9 mouse cellular contexts compared by ENCODE assay signal in the genomic region with DNA sequence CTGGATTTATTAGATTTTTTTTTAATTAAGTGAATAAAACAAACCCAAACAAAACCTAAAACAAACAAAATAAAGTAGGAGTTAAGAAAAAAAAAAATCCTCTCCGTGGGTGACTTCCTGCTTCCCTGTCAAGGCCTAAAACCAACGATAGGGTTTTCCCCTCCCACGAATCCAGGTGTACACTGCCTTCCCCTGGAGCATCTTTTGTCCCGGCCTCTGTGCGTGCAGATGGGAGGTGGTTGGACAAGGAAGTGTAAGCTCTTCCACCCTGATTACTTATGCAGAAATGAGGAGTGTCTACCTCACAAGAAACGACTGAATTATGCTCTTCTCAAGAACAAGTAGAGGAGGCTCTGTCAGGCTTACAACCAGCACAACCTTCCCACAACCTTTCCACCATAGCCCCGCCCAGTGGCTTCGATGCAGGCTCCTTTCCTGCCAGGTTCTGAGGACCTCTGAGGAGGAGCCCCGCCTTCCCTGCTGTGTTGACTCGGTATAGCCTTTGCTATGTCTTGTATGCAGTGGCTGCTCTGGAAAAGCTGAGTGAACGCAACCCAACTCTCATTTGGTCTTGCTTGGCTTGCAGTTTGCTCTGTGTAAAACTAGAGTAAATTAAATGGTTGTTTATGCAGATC. TPM values are rescaled to one million over a fixed set of nuclear protein-coding genes. Genes with fewer than 3 reads are reported as not detected.
DNase-seq lines count a peak whose midpoint lies in the region; ATAC-seq and TF ChIP-seq lines count a peak whose summit lies in the region.
"Had no signal": no experiment of that assay in that cellular context is flagged by ENCODE, and none has a peak within 500 bp of the region (broad histone marks: within the 10 kb centered on the region; RNA-seq: fewer than 3 reads in every experiment).

No protein-coding gene starts in this region.

- H3K9ac ChIP-seq in forebrain, embryonic 11.5 days (ENCODE audit: low read length), result no peak overlapping the region
- H3K9ac ChIP-seq in forebrain, embryonic 15.5 days (replicated peaks), result no peak overlapping the region
- H3K9ac ChIP-seq in midbrain, postnatal 0 days (replicated peaks; ENCODE audit: low read length, poor library complexity, severe bottlenecking), result no peak overlapping the region

- H3K4me2 ChIP-seq in forebrain, embryonic 11.5 days (ENCODE audit: low read depth, low read length, severe bottlenecking), result no peak overlapping the region; the same call in 1 of the 2 replicates
- peak overlapping the region; percentile 23; the same call in 1 of the 2 replicates for H3K4me2 ChIP-seq in forebrain, embryonic 15.5 days (replicated peaks)
- peak overlapping the region; percentile 44 for H3K4me2 ChIP-seq in midbrain, postnatal 0 days (ENCODE audit: low read depth, low read length, poor library complexity, severe bottlenecking)

- TF ChIP-seq CTCF in midbrain, postnatal 0 days (IDR thresholded peaks at IDR 0.05), result no peak

- no peak overlapping the region for H3K27ac ChIP-seq in forebrain, embryonic 10.5 days
- H3K27ac ChIP-seq in forebrain, embryonic 11.5 days (ENCODE audit: low read depth, low read length), result no peak overlapping the region
- H3K27ac ChIP-seq in forebrain, embryonic 15.5 days (replicated peaks), result peak overlapping the region; percentile 44; the same call in 1 of the 2 replicates
- H3K27ac ChIP-seq in limb, embryonic 10.5 days, result no peak overlapping the region; the same call in 1 of the 2 replicates
- peak overlapping the region; percentile 65 for H3K27ac ChIP-seq in midbrain, postnatal 0 days (ENCODE audit: low read depth, low read length)

- ATAC-seq in forebrain, embryonic 11.5 days (replicated peaks; ENCODE audit: low FRiP score), result no peak
- ATAC-seq in CD4-positive, CD25-positive, alpha-beta regulatory T cell, adult 4 months, result peak; percentile 66
- no peak for ATAC-seq in forebrain, embryonic 15.5 days (replicated peaks)
- no peak for ATAC-seq in midbrain, postnatal 0 days (ENCODE audit: low FRiP score)

- H3K4me3 ChIP-seq in forebrain, embryonic 10.5 days, result peak overlapping the region; percentile 36
- no peak overlapping the region for H3K4me3 ChIP-seq in forebrain, embryonic 11.5 days (ENCODE audit: low read depth, low read length)
- H3K4me3 ChIP-seq in forebrain, embryonic 15.5 days, result no peak overlapping the region
- H3K4me3 ChIP-seq in limb, embryonic 10.5 days, result peak overlapping the region; percentile 43
- no peak overlapping the region for H3K4me3 ChIP-seq in midbrain, postnatal 0 days (ENCODE audit: low read depth, low read length)

- no peaks in the 10 kb centered on the region for H3K9me3 ChIP-seq in forebrain, embryonic 10.5 days
- H3K9me3 ChIP-seq in forebrain, embryonic 11.5 days (ENCODE audit: control insufficient read depth, low read length), result no peaks in the 10 kb centered on the region
- no peaks in the 10 kb centered on the region for H3K9me3 ChIP-seq in forebrain, embryonic 15.5 days
- H3K9me3 ChIP-seq in limb, embryonic 10.5 days (replicated peaks), result no peaks in the 10 kb centered on the region
- H3K9me3 ChIP-seq in midbrain, postnatal 0 days (ENCODE audit: low read length), result no peaks in the 10 kb centered on the region

- H3K4me1 ChIP-seq in forebrain, embryonic 10.5 days, result peaks cover 28% of the 10 kb centered on the region
- peaks cover 2% of the 10 kb centered on the region; the same call in 1 of the 2 replicates for H3K4me1 ChIP-seq in forebrain, embryonic 11.5 days (replicated peaks; ENCODE audit: control insufficient read depth, insufficient read depth, low read length)
- H3K4me1 ChIP-seq in forebrain, embryonic 15.5 days, result peaks cover 16% of the 10 kb centered on the region
- peaks cover 13% of the 10 kb centered on the region for H3K4me1 ChIP-seq in limb, embryonic 10.5 days
- peaks cover 7% of the 10 kb centered on the region; the same call in 1 of the 2 replicates for H3K4me1 ChIP-seq in midbrain, postnatal 0 days (ENCODE audit: insufficient read depth, low read length)

- peaks cover 8% of the 10 kb centered on the region for H3K27me3 ChIP-seq in forebrain, embryonic 10.5 days (ENCODE audit: poor library complexity, severe bottlenecking)
- no peaks in the 10 kb centered on the region for H3K27me3 ChIP-seq in forebrain, embryonic 11.5 days (ENCODE audit: control insufficient read depth, insufficient read depth, low read length)
- H3K27me3 ChIP-seq in forebrain, embryonic 15.5 days, result no peaks in the 10 kb centered on the region
- no peaks in the 10 kb centered on the region for H3K27me3 ChIP-seq in limb, embryonic 10.5 days (ENCODE audit: low read depth, poor library complexity, severe bottlenecking)
- no peaks in the 10 kb centered on the region for H3K27me3 ChIP-seq in midbrain, postnatal 0 days (ENCODE audit: insufficient read depth, low read length)

- intact Hi-C loops in left cerebral cortex, postnatal 36 days (cut with DNase I), result loop anchor here (5.0 to 10.0 kb wide), 2 partner anchors 76 to 164 kb away; a partner anchor contains a TSS

- no peaks in the 10 kb centered on the region for H3K36me3 ChIP-seq in forebrain, embryonic 10.5 days (replicated peaks)
- H3K36me3 ChIP-seq in forebrain, embryonic 11.5 days (ENCODE audit: control insufficient read depth, insufficient read depth, low read length), result no peaks in the 10 kb centered on the region
- no peaks in the 10 kb centered on the region for H3K36me3 ChIP-seq in forebrain, embryonic 15.5 days
- no peaks in the 10 kb centered on the region for H3K36me3 ChIP-seq in limb, embryonic 10.5 days
- H3K36me3 ChIP-seq in midbrain, postnatal 0 days (ENCODE audit: insufficient read depth, low read length), result no peaks in the 10 kb centered on the region

- 12% methylated on average over 11 of the region's 11 CpGs for WGBS in forebrain, embryonic 10.5 days
- WGBS in forebrain, embryonic 11.5 days, result 16% methylated on average over 11 of the region's 11 CpGs
- WGBS in forebrain, embryonic 15.5 days, result 12% methylated on average over 11 of the region's 11 CpGs
- WGBS in limb, embryonic 10.5 days, result 13% methylated on average over 11 of the region's 11 CpGs
- WGBS in midbrain, postnatal 0 days, result 13% methylated on average over 11 of the region's 11 CpGs

- no peak for DNase-seq in forebrain, embryonic 10.5 days (ENCODE audit: extremely low spot score, low spot score)
- no peak for DNase-seq in forebrain, embryonic 11.5 days (ENCODE audit: low spot score)
- DNase-seq in limb, embryonic 10.5 days (ENCODE audit: low spot score), result no peak
- DNase-seq in midbrain, postnatal 0 days (ENCODE audit: low spot score), result peak; percentile 45
- no peak for DNase-seq in left cerebral cortex, postnatal 36 days (ENCODE audit: low spot score in 2 of 2)
- no peak for DNase-seq in left cerebral cortex, adult 8-10 months (ENCODE audit: low spot score in 2 of 2)

RNA-seq across cellular contexts. Expression of a gene that starts 5.2 kb away (rescaled TPM):
- polyA plus RNA-seq in forebrain, embryonic 10.5 days (2016; fragmentation: Nextera tagmentation; extraction: Ambion mirVana), result not detected in 2 replicates
- not detected in 2 replicates for polyA plus RNA-seq in forebrain, embryonic 11.5 days (2014; fragmentation: Nextera tagmentation; extraction: Ambion mirVana)
- polyA plus RNA-seq in CD4-positive, CD25-positive, alpha-beta regulatory T cell, adult 4 months (2017; shearing (Covaris generic)), result 1 to 10 TPM; 1.1 to 4.1 TPM
- not detected in 2 replicates for polyA plus RNA-seq in forebrain, embryonic 15.5 days (2015; fragmentation: Nextera tagmentation; extraction: Ambion mirVana)
- 0.18 TPM in 1 of 2 replicates, not detected in the other for polyA plus RNA-seq in limb, embryonic 10.5 days (2016; fragmentation: Nextera tagmentation; extraction: Ambion mirVana)
- not detected in 2 replicates for total RNA-seq in midbrain, postnatal 0 days (2014; rRNA removed)
- 0.15 and 0.19 TPM in 2 replicates for polyA plus RNA-seq in midbrain, postnatal 0 days (2015; fragmentation: Nextera tagmentation; extraction: Ambion mirVana)
- total RNA-seq in left cerebral cortex, postnatal 36 days (2021), result under 1 TPM; 0.10 to 0.29 TPM
- under 1 TPM in 3 of 4 experiments, not detected in 1; 0.42 to 0.57 (median 0.56) TPM for total RNA-seq in left cerebral cortex, adult 8-10 months (2022)
- total RNA-seq: heart, postnatal 14 days had no signal

RNA-seq across cellular contexts. Expression of a gene that starts 35.2 kb away (rescaled TPM):
- 8.9 and 9.7 TPM in 2 replicates for polyA plus RNA-seq in forebrain, embryonic 10.5 days (2016; fragmentation: Nextera tagmentation; extraction: Ambion mirVana)
- 13.0 and 13.3 TPM in 2 replicates for polyA plus RNA-seq in forebrain, embryonic 11.5 days (2014; fragmentation: Nextera tagmentation; extraction: Ambion mirVana)
- polyA plus RNA-seq in CD4-positive, CD25-positive, alpha-beta regulatory T cell, adult 4 months (2017; shearing (Covaris generic)), result 10 to 100 TPM; 26.6 to 27.3 TPM
- polyA plus RNA-seq in forebrain, embryonic 15.5 days (2015; fragmentation: Nextera tagmentation; extraction: Ambion mirVana), result 33.5 and 34.9 TPM in 2 replicates
- 9.2 and 9.5 TPM in 2 replicates for polyA plus RNA-seq in limb, embryonic 10.5 days (2016; fragmentation: Nextera tagmentation; extraction: Ambion mirVana)
- total RNA-seq in midbrain, postnatal 0 days (2014; rRNA removed), result 25.0 and 25.8 TPM in 2 replicates
- 4.9 and 7.9 TPM in 2 replicates for polyA plus RNA-seq in midbrain, postnatal 0 days (2015; fragmentation: Nextera tagmentation; extraction: Ambion mirVana)
- total RNA-seq in left cerebral cortex, postnatal 36 days (2021), result 10 to 100 TPM; 54.4 to 72.2 TPM
- 10 to 100 TPM; 55.3 to 67.9 (median 64.0) TPM for total RNA-seq in left cerebral cortex, adult 8-10 months (2022)

Comparison
In these comparisons a context has a peak if more than half of its experiments do, and no peak if none do; other contexts are left out.
1. H3K27ac ChIP-seq: peak in forebrain, embryonic 15.5 days (single experiment) and midbrain, postnatal 0 days (single experiment); none in forebrain, embryonic 10.5 days (single experiment), forebrain, embryonic 11.5 days (single experiment) and limb, embryonic 10.5 days (single experiment).
2. H3K4me3 ChIP-seq: peak in forebrain, embryonic 10.5 days (single experiment) and limb, embryonic 10.5 days (single experiment); none in forebrain, embryonic 11.5 days (single experiment), forebrain, embryonic 15.5 days (single experiment) and midbrain, postnatal 0 days (single experiment).